Mouse (Mus musculus) midbrain, embryonic 16.5 days (tissue): ENCODE results near the gene Neurl3. TPM values are rescaled to one million over a fixed set of nuclear protein-coding genes. Genes with fewer than 3 reads are reported as not detected.

ENCODE experiments used
- ATAC-seq: fragments of 200-750 bp; cut with Nextera tagmentation; 2 replicates; pipeline ENCODE4 v1.8.0; 2017; ENCODE audit warnings: moderate TSS enrichment
- H3K27ac ChIP-seq: fragments of 300-500 bp; sonication (generic); 2 replicates; pipeline ENCODE4 v1.5.1; 2014; ENCODE audit warnings: mild to moderate bottlenecking, low read length, mixed read lengths
- H3K27me3 ChIP-seq: fragments of 300-500 bp; sonication (generic); 2 replicates; pipeline ENCODE4 v1.6.1; 2014; ENCODE audit warnings: low read depth, low read length, mixed read lengths; ENCODE audit not compliant: control insufficient read depth, insufficient read depth
- H3K36me3 ChIP-seq: fragments of 300-500 bp; sonication (generic); 2 replicates; pipeline ENCODE4 v1.6.1; 2014; ENCODE audit warnings: mild to moderate bottlenecking, low read length, moderate library complexity, mixed read lengths; ENCODE audit not compliant: control insufficient read depth, insufficient read depth
- H3K4me1 ChIP-seq: fragments of 300-500 bp; sonication (generic); 2 replicates; pipeline ENCODE4 v1.6.1; 2014; ENCODE audit warnings: mild to moderate bottlenecking, low read length, mixed read lengths; ENCODE audit not compliant: control insufficient read depth, insufficient read depth
- H3K4me2 ChIP-seq: fragments of 300-500 bp; sonication (generic); 2 replicates; pipeline ENCODE4 v1.6.1; 2014; ENCODE audit warnings: mild to moderate bottlenecking, low read length, mixed read lengths
- H3K4me3 ChIP-seq: fragments of 300-500 bp; sonication (generic); 2 replicates; pipeline ENCODE4 v1.5.1; 2014; ENCODE audit warnings: low read depth, mild to moderate bottlenecking, low read length, moderate library complexity, mixed read lengths
- H3K9ac ChIP-seq: fragments of 300-500 bp; sonication (generic); 2 replicates; pipeline ENCODE4 v1.6.1; 2014; ENCODE audit warnings: low read depth, low read length, mixed read lengths
- H3K9me3 ChIP-seq: fragments of 300-500 bp; sonication (generic); replicated peaks from 2 replicates; pipeline ENCODE4 v1.6.1; 2014; ENCODE audit warnings: mild to moderate bottlenecking, low read length, mixed read lengths; ENCODE audit not compliant: control insufficient read depth, poor library complexity, severe bottlenecking
- WGBS: fragments of 180-500 bp; shearing (Covaris S2); extraction: QIAGEN DNeasy Blood & Tissue Kit; methylation state at CpG from one replicate; pipeline ENCODE4 v1.1.7; 2014; 5-methylcytosine and 5-hydroxymethylcytosine counted together
- polyA plus RNA-seq: library from polyadenylated mRNA; unstranded; fragments of >200 nt; fragmentation: Nextera tagmentation; extraction: Ambion mirVana; gene quantifications from 2 replicates; pipeline ENCODE4 v1.2.1, GENCODE M21; 2015

Neurl3 gene
- polyA plus RNA-seq, 1 experiment from 2014 or later: 1.2 TPM

GRCm38 (mm10) chr1:36257276-36257675 lies 17.2 kb downstream of the Neurl3 start:
- Histone ChIP-seq H3K4me1 (peaks cover 4% of the 10 kb centered on the region; the same call in 1 of the 2 replicates), H3K9ac (no peak overlapping the region), H3K9me3 (peaks cover 3% of the 10 kb centered on the region; the same call in 1 of the 2 replicates), H3K27me3 (no peaks in the 10 kb centered on the region), H3K27ac (no peak overlapping the region), H3K4me3 (no peak overlapping the region), H3K36me3 (no peaks in the 10 kb centered on the region), H3K4me2 (no peak overlapping the region)
- no peak for ATAC-seq
- WGBS: 92% methylated on average over 8 of the region's 8 CpGs

DNA sequence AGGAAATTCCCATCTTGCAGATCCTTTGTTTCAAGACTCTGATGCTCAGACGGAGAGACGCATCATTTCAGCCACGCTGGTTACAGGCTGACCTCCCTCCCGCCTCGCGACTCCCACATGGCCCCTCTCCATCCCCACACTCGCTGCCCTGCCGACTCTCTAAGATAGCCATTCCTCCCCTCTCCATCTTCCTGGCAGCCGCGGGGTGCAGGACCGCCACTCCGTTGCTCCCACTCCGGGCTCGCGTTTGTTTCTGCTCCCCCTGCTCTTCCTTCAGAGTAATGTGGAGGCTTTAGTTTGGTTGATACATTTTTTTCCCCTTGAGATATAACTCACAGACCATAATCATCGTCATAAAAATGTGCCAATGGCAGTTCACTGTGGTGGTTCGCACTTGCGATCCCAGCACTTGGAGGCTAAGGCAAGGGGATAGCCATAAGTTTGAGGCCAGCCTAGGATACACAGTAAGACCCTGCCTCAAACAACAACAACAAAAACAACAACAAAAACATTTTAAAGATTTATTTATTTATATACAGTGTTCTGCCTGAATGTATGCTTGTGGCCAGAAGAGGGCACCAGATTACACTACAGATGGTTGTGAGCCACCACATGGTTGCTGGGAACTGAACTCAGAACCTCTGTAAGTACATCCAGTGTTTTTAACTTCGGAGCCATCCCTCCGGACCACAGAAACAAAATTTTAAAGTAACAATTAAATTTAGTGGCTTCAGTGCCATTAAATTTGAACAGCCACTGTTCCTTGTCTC lies 18.4 kb downstream of the Neurl3 start:
- H3K36me3 ChIP-seq: no peaks in the 10 kb centered on the region
- H3K4me2 ChIP-seq: peak overlapping the region; percentile 17; the same call in 1 of the 2 replicates
- no peak overlapping the region for H3K4me3 ChIP-seq
- peaks cover 4% of the 10 kb centered on the region; the same call in 1 of the 2 replicates for H3K4me1 ChIP-seq
- no peaks in the 10 kb centered on the region for H3K27me3 ChIP-seq
- no peak for ATAC-seq
- 25% methylated on average over 20 of the region's 20 CpGs for WGBS
- peak overlapping the region; percentile 3; the same call in 1 of the 2 replicates for H3K9ac ChIP-seq
- no peak overlapping the region for H3K27ac ChIP-seq
- H3K9me3 ChIP-seq: peaks cover 3% of the 10 kb centered on the region; the same call in 1 of the 2 replicates

DNA sequence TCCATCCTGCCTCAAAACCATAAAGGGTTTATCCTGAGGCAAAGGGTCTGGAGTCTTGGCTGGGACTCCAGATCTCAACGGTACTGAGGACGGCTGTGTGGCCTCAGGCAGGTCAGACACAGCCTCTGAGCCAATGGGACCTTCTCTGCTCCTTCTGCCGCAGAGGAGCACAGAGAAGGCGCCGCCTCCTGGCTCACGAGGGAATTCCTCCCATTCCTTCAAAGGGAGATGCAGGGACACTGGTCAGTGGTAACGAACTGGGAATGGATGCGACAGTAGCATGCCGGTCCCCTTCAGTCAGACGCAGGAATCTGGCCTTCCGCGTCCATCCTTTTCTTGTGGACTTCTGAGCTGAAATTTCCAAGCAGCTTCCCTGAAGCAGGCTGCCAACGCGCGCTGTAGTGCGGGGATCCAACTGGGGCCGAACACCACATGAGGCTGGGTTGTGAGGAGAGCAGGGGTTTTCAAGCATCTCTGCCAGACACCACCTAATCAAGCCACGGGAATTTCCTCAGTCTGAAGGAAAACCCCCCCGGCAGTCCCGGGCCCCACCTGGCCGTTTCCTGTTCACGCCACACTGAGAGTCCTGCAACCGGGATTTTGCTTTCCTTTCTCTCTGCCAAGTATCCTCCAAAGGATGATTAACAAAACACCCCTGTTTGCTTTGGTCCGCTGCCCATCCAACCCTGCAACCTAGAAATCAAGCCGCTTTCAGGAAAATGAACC lies 19.7 kb downstream of the Neurl3 start:
- Histone ChIP-seq H3K36me3 (no peaks in the 10 kb centered on the region), H3K4me3 (peak overlapping the region; percentile 16), H3K27ac (no peak overlapping the region), H3K27me3 (no peaks in the 10 kb centered on the region), H3K9ac (peak overlapping the region; percentile 46), H3K9me3 (peaks cover 3% of the 10 kb centered on the region; the same call in 1 of the 2 replicates), H3K4me2 (peak overlapping the region; percentile 43), H3K4me1 (peaks cover 4% of the 10 kb centered on the region; the same call in 1 of the 2 replicates)
- ATAC-seq: peak; percentile 43; the same call in 1 of the 2 replicates
- 5% methylated on average over 25 of the region's 25 CpGs for WGBS

DNA sequence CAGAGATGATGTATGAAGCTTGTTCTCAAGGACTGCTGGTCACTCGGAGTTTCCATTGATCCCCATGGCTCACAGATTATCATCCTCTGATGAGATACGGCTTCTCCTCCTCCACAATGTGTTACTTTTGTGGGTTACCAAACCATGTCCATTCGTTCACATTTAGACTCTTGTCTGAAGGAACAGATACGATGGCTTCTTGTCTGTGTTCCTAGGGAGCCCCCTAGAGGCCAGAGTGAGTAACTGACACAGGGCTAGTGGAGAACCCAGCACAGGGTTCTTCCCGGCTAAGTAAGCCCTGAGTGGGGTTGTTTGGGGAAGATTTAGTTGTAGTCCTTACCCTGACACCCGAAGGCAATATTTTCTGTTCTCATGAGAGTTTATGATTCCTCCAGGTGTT lies 21.7 kb downstream of the Neurl3 start:
- H3K4me1 ChIP-seq: peaks cover 4% of the 10 kb centered on the region; the same call in 1 of the 2 replicates

DNA sequence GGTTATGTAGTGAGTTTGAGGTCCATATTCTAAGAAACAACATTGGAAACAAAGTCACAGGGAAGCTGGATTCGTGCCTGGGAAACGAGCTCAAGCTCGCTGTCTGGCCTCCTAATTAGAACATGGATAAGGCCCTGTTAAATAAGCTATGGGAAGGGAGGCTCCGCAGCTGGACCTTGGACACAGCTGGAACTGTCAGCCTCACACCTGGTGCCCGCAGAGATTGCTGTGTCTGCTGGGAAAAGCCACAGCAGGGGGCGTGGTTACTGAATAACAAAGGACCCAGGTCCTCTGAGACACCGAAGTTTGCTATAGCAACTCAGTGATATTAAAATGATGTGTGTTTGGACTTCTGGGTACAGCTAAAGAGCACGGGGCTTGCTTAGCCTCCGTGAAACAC lies 23.1 kb downstream of the Neurl3 start:
- 3% methylated on average over 9 of the region's 9 CpGs for WGBS
- H3K4me2 ChIP-seq: no peak overlapping the region
- H3K36me3 ChIP-seq: no peaks in the 10 kb centered on the region
- H3K27me3 ChIP-seq: no peaks in the 10 kb centered on the region
- no peak overlapping the region for H3K9ac ChIP-seq
- H3K27ac ChIP-seq: no peak overlapping the region
- peaks cover 4% of the 10 kb centered on the region; the same call in 1 of the 2 replicates for H3K4me1 ChIP-seq
- H3K9me3 ChIP-seq: no peaks in the 10 kb centered on the region
- ATAC-seq: no peak
- no peak overlapping the region for H3K4me3 ChIP-seq

More for the DNA sequence above, 21.7 kb downstream of the Neurl3 start:
- no peak for ATAC-seq
- Histone ChIP-seq H3K4me3 (no peak overlapping the region), H3K9ac (no peak overlapping the region), H3K36me3 (no peaks in the 10 kb centered on the region), H3K9me3 (no peaks in the 10 kb centered on the region), H3K27me3 (no peaks in the 10 kb centered on the region), H3K27ac (no peak overlapping the region), H3K4me2 (no peak overlapping the region)
- 3% methylated on average over 6 of the region's 6 CpGs for WGBS

DNA sequence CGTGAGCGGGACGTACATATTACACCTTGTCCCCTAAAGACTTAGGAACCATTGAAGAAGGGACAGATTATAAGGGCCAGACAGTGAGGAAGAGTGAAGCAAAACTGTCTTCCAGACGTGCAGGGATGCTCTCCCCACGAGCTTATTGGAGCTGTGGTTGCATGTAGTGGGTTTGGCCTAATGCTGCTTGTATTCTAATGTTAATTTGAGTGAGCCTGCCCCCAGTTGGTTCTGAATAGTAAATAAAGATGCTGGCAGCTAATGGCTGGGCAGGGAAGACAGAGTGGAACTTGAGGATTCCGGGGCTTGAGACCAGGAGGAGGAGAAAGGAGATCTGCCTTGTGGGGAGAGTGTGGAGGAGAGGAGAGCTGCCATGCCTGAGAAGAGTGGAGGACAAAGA lies 27.8 kb downstream of the Neurl3 start:
- WGBS: 51% methylated on average over 6 of the region's 6 CpGs

DNA sequence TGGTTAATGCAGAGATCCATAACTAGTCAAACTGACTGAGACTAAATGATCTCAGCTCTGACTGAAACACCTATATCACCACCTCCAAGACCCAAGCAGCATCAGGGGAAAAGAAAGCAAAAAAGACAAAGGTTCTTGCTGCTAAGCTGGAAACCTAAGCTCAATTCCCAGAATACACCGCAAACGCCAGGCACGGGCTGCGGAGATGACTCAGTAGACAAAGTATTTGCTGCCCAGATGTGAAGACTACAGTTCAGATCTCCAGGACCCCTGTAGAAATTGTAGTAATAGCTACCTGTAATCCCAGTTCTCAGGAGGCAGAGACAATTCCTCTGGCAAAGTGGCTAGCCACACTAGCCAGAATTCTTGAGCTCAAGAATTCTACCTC lies 29.7 kb downstream of the Neurl3 start:
- 94% methylated on average over 4 of the region's 4 CpGs for WGBS
- Histone ChIP-seq H3K4me2 (peak overlapping the region; percentile 57; the same call in 1 of the 2 replicates), H3K27ac (no peak overlapping the region), H3K4me3 (no peak overlapping the region), H3K9me3 (no peaks in the 10 kb centered on the region), H3K36me3 (no peaks in the 10 kb centered on the region), H3K27me3 (no peaks in the 10 kb centered on the region), H3K9ac (no peak overlapping the region), H3K4me1 (peaks cover 12% of the 10 kb centered on the region)
- no peak for ATAC-seq

More for the DNA sequence above, 27.8 kb downstream of the Neurl3 start:
- Histone ChIP-seq H3K27ac (no peak overlapping the region), H3K9me3 (no peaks in the 10 kb centered on the region), H3K36me3 (no peaks in the 10 kb centered on the region), H3K4me2 (no peak overlapping the region), H3K9ac (no peak overlapping the region), H3K4me1 (peaks cover 12% of the 10 kb centered on the region), H3K4me3 (no peak overlapping the region), H3K27me3 (no peaks in the 10 kb centered on the region)
- no peak for ATAC-seq

DNA sequence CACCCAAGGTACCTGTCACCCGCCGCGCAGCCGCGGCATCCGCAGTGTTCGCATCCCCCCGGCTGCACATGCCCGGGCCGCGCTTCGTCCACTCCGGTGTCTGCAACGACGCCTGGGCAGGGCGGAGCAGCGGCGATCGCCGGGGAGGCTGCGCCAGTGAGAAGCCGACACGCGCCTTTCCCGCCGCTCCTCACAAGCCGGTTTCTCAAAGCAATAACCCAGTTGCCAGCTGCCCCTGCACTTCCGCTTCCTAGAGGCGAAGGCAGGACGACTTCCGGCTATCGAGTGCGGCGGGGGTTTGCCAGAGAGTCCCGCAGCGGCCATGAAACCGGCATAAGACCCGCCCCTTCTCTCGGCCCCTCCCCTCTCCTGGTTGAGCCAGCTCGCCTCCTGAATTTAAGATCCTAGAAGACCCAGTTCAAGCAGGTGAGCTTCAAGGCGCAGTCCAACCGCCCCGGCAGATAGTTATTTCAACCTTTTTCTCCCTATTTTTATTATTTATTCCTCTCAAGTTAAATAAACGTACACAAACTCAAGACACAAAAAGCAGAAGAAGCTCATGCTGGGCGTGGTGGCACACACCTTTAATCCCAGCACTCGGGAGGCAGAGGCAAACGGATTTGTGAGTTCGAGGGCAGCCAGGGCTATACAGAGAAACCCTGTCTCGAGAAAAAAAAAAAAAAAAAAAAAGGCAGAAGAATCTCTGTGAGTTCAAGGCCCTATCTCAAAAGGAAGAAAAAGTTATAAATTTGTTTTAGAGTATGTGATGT lies 30.2 kb downstream of the Neurl3 start, which contains the start of gene Uggt1:
Gene Uggt1 (minus strand): TSS at position 663 of the 770 bp plus-strand sequence.
- 3% methylated on average over 49 of the region's 49 CpGs for WGBS
- Histone ChIP-seq H3K9ac (peak within 1 kb of the TSS; percentile 81), H3K9me3 (no peaks in the 10 kb centered on the region), H3K4me1 (peaks cover 12% of the 10 kb centered on the region), H3K36me3 (no peaks in the 10 kb centered on the region), H3K27ac (peak within 1 kb of the TSS; percentile 78), H3K27me3 (no peaks in the 10 kb centered on the region), H3K4me2 (peak within 1 kb of the TSS; percentile 80), H3K4me3 (peak within 1 kb of the TSS; percentile 81)
- ATAC-seq: peak; percentile 98
